Mouse (Mus musculus): ENCODE measurements around the gene Cbs. TPM values are rescaled to one million over a fixed set of nuclear protein-coding genes. Genes with fewer than 3 reads are reported as not detected.
A peak's percentile ranks its signal among the peaks of the same experiment; 100 is the strongest.
"Not testable (repeated sequence)": the region's sequence is repeated elsewhere in the genome, so short reads cannot be mapped to it uniquely, and the experiment has no call there.

Cbs gene
- total RNA-seq, 4 experiments from 2014 or later, result 39.6 to 74.8 (median 49.2) TPM

GRCm38 (mm10) chr17:31646199-31647002 lies 9.4 kb upstream of the Cbs start:
- no peak for DNase-seq (ENCODE audit: low spot score in 2 of 2)

GRCm38 (mm10) chr17:31642913-31643312 lies 5.9 kb upstream of the Cbs start:
- DNase-seq (ENCODE audit: low spot score in 2 of 2), result no peak

GRCm38 (mm10) chr17:31642331-31642730 lies 5.3 kb upstream of the Cbs start:
- no peak for DNase-seq (ENCODE audit: low spot score in 2 of 2)

- no peak for DNase-seq (ENCODE audit: low spot score in 2 of 2)
Measured at GRCm38 (mm10) chr17:31639651-31640050, 2.6 kb upstream of the Cbs start.

GRCm38 (mm10) chr17:31637866-31638570 lies 980 bp upstream of the Cbs start:
- peak; percentile 40 to 50 for DNase-seq (ENCODE audit: low spot score in 2 of 2)

GRCm38 (mm10) chr17:31636277-31636941 lies 629 bp downstream of the Cbs start:
- no peak for DNase-seq (ENCODE audit: low spot score in 2 of 2)

- DNase-seq (ENCODE audit: low spot score in 2 of 2), result no peak
Measured at GRCm38 (mm10) chr17:31635781-31636180, 1.3 kb downstream of the Cbs start.

GRCm38 (mm10) chr17:31634896-31635295 lies 2.1 kb downstream of the Cbs start:
- DNase-seq (ENCODE audit: low spot score in 2 of 2), result no peak

GRCm38 (mm10) chr17:31633007-31633406 lies 4.0 kb downstream of the Cbs start:
- no peak for DNase-seq (ENCODE audit: low spot score in 2 of 2)

GRCm38 (mm10) chr17:31631081-31631800 lies 5.8 kb downstream of the Cbs start:
- no peak for DNase-seq (ENCODE audit: low spot score in 2 of 2)

- DNase-seq (ENCODE audit: low spot score in 2 of 2), result no peak
Measured at GRCm38 (mm10) chr17:31627961-31628360, 9.1 kb downstream of the Cbs start.

GRCm38 (mm10) chr17:31623101-31623500 lies 13.9 kb downstream of the Cbs start:
- no peak for DNase-seq (ENCODE audit: low spot score in 2 of 2)

GRCm38 (mm10) chr17:31613086-31613755 lies 23.8 kb downstream of the Cbs start:
- DNase-seq (ENCODE audit: low spot score in 2 of 2), result no peak

GRCm38 (mm10) chr17:31609895-31610294 lies 27.1 kb downstream of the Cbs start:
- DNase-seq (ENCODE audit: low spot score in 2 of 2), result no peak

GRCm38 (mm10) chr17:31609173-31609572 lies 27.9 kb downstream of the Cbs start:
- DNase-seq (ENCODE audit: low spot score in 2 of 2), result not testable (repeated sequence)

- DNase-seq (ENCODE audit: low spot score in 2 of 2), result no peak
Measured at GRCm38 (mm10) chr17:31607256-31607951, 29.6 kb downstream of the Cbs start.

- no peak for DNase-seq (ENCODE audit: low spot score in 2 of 2)
Measured at GRCm38 (mm10) chr17:31606424-31606823, 30.6 kb downstream of the Cbs start.

GRCm38 (mm10) chr17:31598593-31598992 lies 38.4 kb downstream of the Cbs start:
- no peak for DNase-seq (ENCODE audit: low spot score in 2 of 2)

GRCm38 (mm10) chr17:31597957-31598356 lies 39.1 kb downstream of the Cbs start:
- no peak for DNase-seq (ENCODE audit: low spot score in 2 of 2)

GRCm38 (mm10) chr17:31595077-31595476 lies 42.0 kb downstream of the Cbs start:
- peak in 1 of 2 experiments; percentile 46 for DNase-seq (ENCODE audit: low spot score in 2 of 2)

All from layer of hippocampus, adult 8-10 months (tissue).